Mouse (Mus musculus): ENCODE results near the gene Nanog.
A peak's percentile ranks its signal among the peaks of the same experiment; 100 is the strongest.
"Not testable (repeated sequence)": the region's sequence is repeated elsewhere in the genome, so short reads cannot be mapped to it uniquely, and the experiment has no call there.

The Nanog gene

GRCm38 (mm10) chr6:122707036-122707800, at the start of gene Nanog:
TSS of gene Nanog (plus strand) at chr6:122707489.
- no peak for DNase-seq (ENCODE audit: low spot score in 2 of 2)

- no peak for DNase-seq (ENCODE audit: low spot score in 2 of 2)
These were observed 49.7 kb upstream of the Nanog start for GRCm38 (mm10) chr6:122657630-122658029.

- no peak for DNase-seq (ENCODE audit: low spot score in 2 of 2)
These were observed 47.7 kb upstream of the Nanog start for GRCm38 (mm10) chr6:122659567-122659966.

- DNase-seq (ENCODE audit: low spot score in 2 of 2), result peak; percentile 60 to 76
These were observed 46.5 kb upstream of the Nanog start for GRCm38 (mm10) chr6:122660601-122661379.

GRCm38 (mm10) chr6:122662551-122663264, 44.6 kb upstream of the Nanog start:
- peak in 1 of 2 experiments; percentile 32 for DNase-seq (ENCODE audit: low spot score in 2 of 2)

GRCm38 (mm10) chr6:122663596-122664206, 43.6 kb upstream of the Nanog start:
- no peak for DNase-seq (ENCODE audit: low spot score in 2 of 2)

GRCm38 (mm10) chr6:122665866-122666265, 41.4 kb upstream of the Nanog start:
- DNase-seq (ENCODE audit: low spot score in 2 of 2), result no peak

GRCm38 (mm10) chr6:122667715-122668114, 39.6 kb upstream of the Nanog start:
- DNase-seq (ENCODE audit: low spot score in 2 of 2), result no peak

GRCm38 (mm10) chr6:122668823-122669222, 38.5 kb upstream of the Nanog start:
- DNase-seq (ENCODE audit: low spot score in 2 of 2), result no peak

- DNase-seq (ENCODE audit: low spot score in 2 of 2), result peak; percentile 97 to 98
These were observed 37.7 kb upstream of the Nanog start for GRCm38 (mm10) chr6:122669406-122670200.

- peak; percentile 29 to 33 for DNase-seq (ENCODE audit: low spot score in 2 of 2)
These were observed 37.1 kb upstream of the Nanog start for GRCm38 (mm10) chr6:122670201-122670551.

- DNase-seq (ENCODE audit: low spot score in 2 of 2), result no peak
These were observed 36.4 kb upstream of the Nanog start for GRCm38 (mm10) chr6:122670841-122671240.

- no peak for DNase-seq (ENCODE audit: low spot score in 2 of 2)
These were observed 34.5 kb upstream of the Nanog start for GRCm38 (mm10) chr6:122672746-122673145.

GRCm38 (mm10) chr6:122682646-122683045, 24.6 kb upstream of the Nanog start:
- DNase-seq (ENCODE audit: low spot score in 2 of 2), result peak; percentile 42 to 62

GRCm38 (mm10) chr6:122686709-122687108, 20.6 kb upstream of the Nanog start:
- no peak for DNase-seq (ENCODE audit: low spot score in 2 of 2)

- DNase-seq (ENCODE audit: low spot score in 2 of 2), result no peak
These were observed 17.8 kb upstream of the Nanog start for GRCm38 (mm10) chr6:122689411-122690055.

- no peak for DNase-seq (ENCODE audit: low spot score in 2 of 2)
These were observed 17.2 kb upstream of the Nanog start for GRCm38 (mm10) chr6:122690082-122690481.

GRCm38 (mm10) chr6:122695398-122695797, 11.9 kb upstream of the Nanog start:
- DNase-seq (ENCODE audit: low spot score in 2 of 2), result no peak

GRCm38 (mm10) chr6:122699628-122700027, 7.7 kb upstream of the Nanog start:
- DNase-seq (ENCODE audit: low spot score in 2 of 2), result not testable (repeated sequence)

- no peak for DNase-seq (ENCODE audit: low spot score in 2 of 2)
These were observed 5.5 kb upstream of the Nanog start for GRCm38 (mm10) chr6:122701816-122702215.

All from right cerebral cortex, postnatal 10 days (tissue).